Mouse (Mus musculus) lung, postnatal 0 days (tissue): ENCODE results near the gene Glyr1.

Experiments used
- CTCF ChIP-seq: IDR thresholded peaks from 2 replicates; pipeline ENCODE4 v1.5.1; 2016; ENCODE audit warnings: antibody characterized with exemption, mild to moderate bottlenecking
- EP300 ChIP-seq: IDR thresholded peaks from 2 replicates; pipeline ENCODE4 v1.6.1; 2016; ENCODE audit warnings: antibody characterized with exemption, mild to moderate bottlenecking, control low read depth

GRCm38 (mm10) chr16:4993276-4993675 is 56.4 kb downstream of the Glyr1 start:
- TF ChIP-seq CTCF (no peak), EP300 (no peak)
